Mouse (Mus musculus) neutrophil, adult 5-6 weeks (primary cell): ENCODE measurements around the gene Slc26a1. TPM values are rescaled to one million over a fixed set of nuclear protein-coding genes. Genes with fewer than 3 reads are reported as not detected.
"Not testable (repeated sequence)": the region's sequence is repeated elsewhere in the genome, so short reads cannot be mapped to it uniquely, and the experiment has no call there.

Source experiments
- ATAC-seq: fragments of 151-379, 151-347 bp; 2 replicates; pipeline ENCODE4 v1.8.0; 2017; ENCODE audit warnings: mild to moderate bottlenecking, moderate TSS enrichment; ENCODE audit not compliant: insufficient number of reproducible peaks, poor library complexity, low FRiP score, severe bottlenecking; ENCODE audit errors: extremely low read depth
- total RNA-seq: library from RNA; stranded (forward); fragments of 200-1000 nt; gene quantifications from 2 replicates; pipeline ENCODE4 v1.2.3, GENCODE M21; 2017

Slc26a1 gene
- total RNA-seq, 1 experiment from 2014 or later, result not detected

GRCm38 (mm10) chr5:108636172-108636571 lies 39.2 kb downstream of the Slc26a1 start:
- peak; percentile 70 for ATAC-seq

- not testable (repeated sequence) for ATAC-seq
These were observed 41.3 kb downstream of the Slc26a1 start for GRCm38 (mm10) chr5:108634088-108634487.

DNA sequence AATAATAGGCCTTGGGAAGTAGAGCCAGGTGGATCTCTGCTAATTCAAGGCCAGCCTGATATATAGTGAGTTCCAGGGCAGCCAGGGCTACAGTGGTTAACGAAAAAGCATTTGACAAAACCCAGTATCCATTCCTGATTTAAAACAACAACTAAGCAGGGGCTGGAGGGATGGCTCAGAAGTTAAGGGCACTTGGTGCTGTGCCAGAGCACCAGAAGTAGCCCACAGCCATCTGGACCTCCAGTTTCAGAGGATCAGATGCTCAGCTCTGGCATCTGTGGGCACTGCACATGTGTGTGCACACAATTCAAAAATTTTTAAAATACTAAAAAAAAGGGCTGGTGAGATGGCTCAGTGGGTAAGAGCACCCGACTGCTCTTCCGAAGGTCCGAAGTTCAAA lies 41.7 kb downstream of the Slc26a1 start:
- no peak for ATAC-seq

GRCm38 (mm10) chr5:108629634-108630483 lies 45.5 kb downstream of the Slc26a1 start, which contains the start of the genes Gak and Tmem175:
Gene Gak (minus strand): TSS chr5:108629755.
Gene Tmem175 (plus strand): TSS chr5:108629770.
- ATAC-seq, result peak; percentile 96

GRCm38 (mm10) chr5:108628891-108629633 lies 46.3 kb downstream of the Slc26a1 start:
- ATAC-seq, result peak; percentile 31

GRCm38 (mm10) chr5:108626050-108626660 lies 49.2 kb downstream of the Slc26a1 start:
- ATAC-seq, result no peak

DNA sequence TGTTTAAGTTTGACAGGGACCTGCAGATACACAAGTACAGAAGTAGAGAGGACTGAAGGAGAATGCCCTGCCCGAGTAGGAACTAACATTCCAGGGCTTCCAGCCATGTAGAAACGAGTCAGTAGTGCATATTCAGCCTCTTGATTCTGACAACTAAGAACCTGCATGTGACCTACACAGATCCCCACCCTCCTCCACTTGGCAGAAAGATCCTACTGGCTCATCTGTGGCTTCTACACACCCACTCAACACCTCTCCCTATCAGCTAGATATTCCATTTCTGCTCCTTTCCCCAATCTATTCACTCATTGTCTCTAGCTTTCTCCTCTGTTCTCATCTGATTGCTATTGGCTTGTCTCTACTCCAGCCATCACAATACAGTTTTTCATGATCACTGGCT lies 53.5 kb downstream of the Slc26a1 start:
- ATAC-seq, result no peak

Other genes with a start within 250 kb of the Slc26a1 start
- 63.7 and 67.9 TPM in 2 replicates for gene Atp5k, start 241.1 kb downstream of the Slc26a1 start, total RNA-seq
- gene Mfsd7a, start 226.7 kb downstream of the Slc26a1 start, total RNA-seq, result 1.4 and 1.7 TPM in 2 replicates
- gene Pcgf3, start 214.3 kb downstream of the Slc26a1 start, total RNA-seq, result 17.5 and 21.6 TPM in 2 replicates
- gene Cplx1, start 125.5 kb downstream of the Slc26a1 start, total RNA-seq, result not detected in 2 replicates
- gene Gak, start 45.8 kb downstream of the Slc26a1 start, total RNA-seq, result 169 and 179 TPM in 2 replicates
- gene Tmem175, start 45.8 kb downstream of the Slc26a1 start, total RNA-seq, result 14.9 and 17.3 TPM in 2 replicates
- gene Idua, start 15.2 kb downstream of the Slc26a1 start, total RNA-seq, result 11.9 and 13.0 TPM in 2 replicates
- gene Dgkq, start 5.9 kb downstream of the Slc26a1 start, total RNA-seq, result 18.9 and 43.5 TPM in 2 replicates
- gene Fgfrl1, start 16.8 kb upstream of the Slc26a1 start, total RNA-seq, result 1.0 and 1.8 TPM in 2 replicates
- gene Rnf212, start 99.4 kb upstream of the Slc26a1 start, total RNA-seq, result not detected in 2 replicates
- not detected in 2 replicates for gene Tmed11, start 119.8 kb upstream of the Slc26a1 start, total RNA-seq
- 0.12 TPM in 2 replicates for gene Vmn2r8, start 133.3 kb upstream of the Slc26a1 start, total RNA-seq
- gene Vmn2r9, start 177.0 kb upstream of the Slc26a1 start, total RNA-seq, result 0.12 TPM in 1 of 2 replicates, not detected in the other